Mouse (Mus musculus) urinary bladder, postnatal 0 days (tissue): ENCODE data around the gene Angptl6. TPM values are rescaled to one million over a fixed set of nuclear protein-coding genes. Genes with fewer than 3 reads are reported as not detected.

Source experiments
- microRNA-seq: library from miRNA; unstranded; fragments of <30 nt; microRNA quantifications from one replicate; pipeline ENCODE4, GENCODE M21; 2016
- polyA plus RNA-seq: library from polyadenylated mRNA; unstranded; fragments of >200 nt; fragmentation: Nextera tagmentation; extraction: Ambion mirVana; gene quantifications from 2 replicates; pipeline ENCODE4 v1.2.1, GENCODE M21; 2015

Gene Angptl6
- polyA plus RNA-seq = 9.4 and 11.5 TPM in 2 replicates

DNA sequence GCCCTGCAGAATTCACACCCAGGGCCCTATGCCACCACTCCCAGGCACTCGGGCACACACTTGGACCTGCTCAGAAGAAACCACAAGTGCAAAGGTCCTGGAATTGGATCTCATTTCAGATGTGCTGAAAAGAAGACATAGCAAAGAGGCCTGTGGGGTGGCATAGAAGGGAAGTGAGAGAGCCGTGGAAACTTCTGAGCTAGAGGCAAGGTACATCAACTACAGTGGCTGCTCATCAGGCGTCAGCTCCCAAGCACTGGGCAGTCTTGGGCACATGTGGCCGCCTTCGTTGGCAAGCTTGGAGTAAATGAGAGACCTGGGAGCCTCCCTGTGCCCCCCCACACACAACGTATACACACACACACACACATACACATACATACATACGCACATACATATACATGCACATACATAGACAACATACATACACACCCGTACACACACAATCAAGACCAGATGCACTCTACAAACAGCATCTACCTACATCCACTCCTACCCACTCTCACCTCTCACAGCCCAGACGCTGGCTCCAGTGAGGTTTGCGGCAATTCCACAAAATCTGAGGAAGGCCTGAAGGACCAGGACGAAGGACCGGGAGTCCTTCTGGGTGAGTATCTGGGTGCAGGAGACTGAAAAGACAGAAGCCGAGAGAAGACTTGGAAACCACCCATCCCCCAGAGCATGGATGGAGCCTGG is at the start of gene Angptl6:
Angptl6 (minus strand) TSS at position 631 of the 696 bp plus-strand sequence.

DNA sequence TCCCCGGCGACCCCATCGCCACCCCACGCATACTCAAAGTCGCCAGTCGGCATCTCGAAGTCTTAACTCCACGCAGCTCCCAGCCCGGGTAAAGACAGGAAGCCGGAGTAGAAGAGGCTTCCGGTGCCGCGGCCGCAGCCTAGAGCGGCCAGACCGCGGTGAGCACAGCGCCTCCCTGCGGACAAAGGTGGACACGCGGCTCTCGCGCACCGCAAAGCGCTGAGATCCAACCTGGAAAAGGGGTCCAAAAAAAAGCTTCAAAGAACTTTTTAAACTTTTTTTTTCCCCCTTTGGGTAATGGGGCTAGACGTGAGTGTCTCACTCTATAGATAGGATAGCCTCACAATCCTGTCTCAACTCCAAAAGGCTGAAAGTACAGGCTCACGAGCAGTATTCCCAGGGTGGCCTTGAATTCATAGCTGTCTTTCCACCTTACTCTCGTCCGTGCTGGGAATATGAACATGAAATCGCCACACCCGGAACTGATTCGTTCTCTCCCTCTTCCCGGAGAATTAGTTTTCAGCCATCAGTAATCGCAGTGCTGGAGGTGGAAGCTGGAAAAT is 19.1 kb upstream of the Angptl6 start, which contains the start of gene Eif3g:
Eif3g (minus strand) TSS at position 113 of the 563 bp plus-strand sequence.

DNA sequence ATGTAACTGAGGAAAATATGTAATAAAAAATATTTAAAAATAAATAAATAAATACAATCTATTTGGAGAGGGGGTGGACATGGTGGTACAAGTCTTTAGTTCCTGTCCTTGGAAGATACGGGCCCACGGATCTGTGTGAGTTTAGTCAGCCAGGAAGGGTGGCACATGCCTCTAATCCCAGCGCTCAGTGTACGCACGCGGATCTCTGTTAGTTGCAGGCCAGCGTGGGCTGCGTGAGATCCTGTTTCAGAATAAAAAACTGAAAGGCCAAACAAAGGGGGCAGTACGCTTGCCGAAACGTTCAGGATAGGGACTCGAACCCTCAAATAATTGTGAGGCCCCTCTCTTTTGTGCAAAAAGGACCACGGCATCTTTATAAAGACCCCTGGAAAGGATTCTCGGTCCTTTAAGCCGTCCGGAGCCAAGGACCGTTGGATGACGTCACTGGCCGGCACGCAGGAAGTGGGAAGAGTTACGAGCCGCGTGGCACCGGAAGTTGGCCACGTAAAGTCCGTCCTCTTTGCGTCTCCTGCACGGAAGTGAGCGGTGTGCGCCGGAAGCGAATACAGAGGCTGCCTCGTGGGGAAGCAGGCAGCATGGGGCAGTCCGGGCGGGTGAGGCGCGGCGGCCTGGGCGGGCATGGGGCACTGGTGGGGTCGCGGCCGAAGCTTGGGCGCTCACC is 8.3 kb upstream of the Angptl6 start, which contains the start of gene Ppan:
Ppan (plus strand) TSS at position 472 of the 682 bp plus-strand sequence.

DNA sequence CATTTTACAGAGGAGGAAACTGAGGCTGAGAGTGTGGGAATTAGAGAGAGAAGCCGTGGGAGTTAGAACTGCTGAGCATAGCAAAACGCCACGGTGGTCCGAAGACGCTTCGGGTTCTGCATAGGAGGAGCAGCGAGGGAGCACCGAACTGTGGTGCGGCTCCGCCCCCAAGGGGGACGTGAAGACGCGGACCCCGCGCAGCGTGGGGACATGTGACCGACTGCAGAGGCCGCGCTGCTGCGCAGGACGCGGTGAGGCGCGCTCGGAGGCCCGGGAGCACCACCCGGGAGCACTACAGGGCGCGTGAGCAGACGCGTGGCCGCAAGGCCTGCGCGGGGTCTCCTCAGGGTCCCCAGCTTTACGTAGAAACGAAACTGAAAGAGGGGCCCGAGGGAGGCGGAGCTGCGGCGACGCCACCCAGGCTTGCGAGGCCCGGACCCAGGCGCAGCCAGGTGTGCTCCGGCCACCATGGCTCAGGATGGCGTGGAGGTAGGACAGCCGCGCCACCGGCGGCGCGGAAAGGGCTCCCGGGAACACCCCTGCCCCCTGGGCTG is 11.0 kb downstream of the Angptl6 start, which contains the start of gene A230050P20Rik:
A230050P20Rik (plus strand) TSS at position 195 of the 554 bp plus-strand sequence.

Small RNA genes lying within 50 kb of the gene (microRNA-seq; reads per million reads assigned to microRNA genes)
- gene Mir7081 = not detected

Other genes starting within 250 kb of the Angptl6 start
- gene Ubl5, start 236.8 kb downstream of the Angptl6 start, polyA plus RNA-seq = 287 and 316 TPM in 2 replicates
- 9.2 and 10.4 TPM in 2 replicates for gene Fbxl12, start 235.0 kb downstream of the Angptl6 start, polyA plus RNA-seq
- 36.1 and 37.6 TPM in 2 replicates for gene Pin1, start 227.6 kb downstream of the Angptl6 start, polyA plus RNA-seq
- 5.4 and 6.0 TPM in 2 replicates for gene Olfm2, start 133.4 kb downstream of the Angptl6 start, polyA plus RNA-seq
- 8.1 and 11.4 TPM in 2 replicates for gene Col5a3, start 64.7 kb downstream of the Angptl6 start, polyA plus RNA-seq
- not detected in 2 replicates for gene Rdh8, start 61.2 kb downstream of the Angptl6 start, polyA plus RNA-seq
- gene A230050P20Rik, start 11.1 kb downstream of the Angptl6 start, polyA plus RNA-seq = 11.9 and 16.2 TPM in 2 replicates
- 36.3 and 39.8 TPM in 2 replicates for gene Ppan, start 8.4 kb upstream of the Angptl6 start, polyA plus RNA-seq
- 215 and 220 TPM in 2 replicates for gene Eif3g, start 18.9 kb upstream of the Angptl6 start, polyA plus RNA-seq
- gene Dnmt1, start 80.2 kb upstream of the Angptl6 start, polyA plus RNA-seq = 19.8 and 22.3 TPM in 2 replicates
- 42.4 and 46.4 TPM in 2 replicates for gene S1pr2, start 97.1 kb upstream of the Angptl6 start, polyA plus RNA-seq
- 98.2 and 105 TPM in 2 replicates for gene Mrpl4, start 123.0 kb upstream of the Angptl6 start, polyA plus RNA-seq
- 15.9 and 21.2 TPM in 2 replicates for gene Icam1, start 136.3 kb upstream of the Angptl6 start, polyA plus RNA-seq
- gene Icam4, start 149.6 kb upstream of the Angptl6 start, polyA plus RNA-seq = 0.82 and 0.83 TPM in 2 replicates
- gene Icam5, start 152.3 kb upstream of the Angptl6 start, polyA plus RNA-seq = 0.08 and 0.14 TPM in 2 replicates
- gene Zglp1, start 187.4 kb upstream of the Angptl6 start, polyA plus RNA-seq = not detected in 2 replicates
- 0.19 and 0.22 TPM in 2 replicates for gene Gm49373, start 193.4 kb upstream of the Angptl6 start, polyA plus RNA-seq
- 45.2 and 48.2 TPM in 2 replicates for gene Fdx1l, start 193.9 kb upstream of the Angptl6 start, polyA plus RNA-seq
- gene Gm38431, start 212.3 kb upstream of the Angptl6 start, polyA plus RNA-seq = 0.52 and 0.77 TPM in 2 replicates
- gene Raver1, start 212.3 kb upstream of the Angptl6 start, polyA plus RNA-seq = 21.1 and 26.9 TPM in 2 replicates